ENCODE assay signal across 8 mouse cellular contexts in the genomic region with DNA sequence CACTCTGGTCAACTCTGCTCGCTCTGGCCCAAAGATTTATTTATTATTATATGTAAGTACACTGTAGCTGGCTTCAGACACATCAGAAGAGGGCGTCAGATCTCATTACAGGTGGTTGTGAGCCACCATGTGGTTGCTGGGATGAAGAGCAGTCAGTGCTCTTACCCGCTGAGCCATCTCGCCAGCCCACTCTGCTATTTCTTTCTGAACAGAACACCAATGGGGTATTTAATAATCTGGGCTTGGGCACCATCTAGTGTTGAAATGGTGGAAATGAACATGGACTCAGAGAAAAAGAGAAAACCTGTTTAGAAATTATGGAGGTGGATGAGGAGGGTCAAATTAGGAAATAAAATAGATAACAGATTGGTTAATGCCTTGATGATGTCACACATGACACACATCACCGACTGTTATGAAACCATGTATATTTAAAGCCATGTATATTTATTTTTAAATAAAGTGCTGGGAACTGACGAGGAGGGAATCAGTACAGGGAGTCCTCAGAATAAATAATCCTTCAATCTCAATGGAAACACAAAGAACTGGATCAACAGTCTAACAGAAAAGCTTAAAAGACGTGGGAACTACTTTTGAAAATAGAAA. TPM values are rescaled to one million over a fixed set of nuclear protein-coding genes. Genes with fewer than 3 reads are reported as not detected.
A peak's percentile ranks its signal among the peaks of the same experiment; 100 is the strongest.
DNase-seq lines count a peak whose midpoint lies in the region; ATAC-seq and TF ChIP-seq lines count a peak whose summit lies in the region.

No protein-coding gene starts in this region.

- no peaks in the 10 kb centered on the region for H3K36me3 ChIP-seq in forebrain, embryonic 15.5 days
- no peaks in the 10 kb centered on the region for H3K36me3 ChIP-seq in liver, embryonic 14.5 days (replicated peaks; ENCODE audit: control insufficient read depth, insufficient read depth, low read depth)
- no peaks in the 10 kb centered on the region for H3K36me3 ChIP-seq in neural tube, embryonic 12.5 days

- peak; percentile 75 for DNase-seq in MEL-GATA-1-ER (ENCODE audit: extremely low read depth, low read depth)
- DNase-seq in cerebellum, adult 11-12 months, result peak; percentile 61
- DNase-seq in heart, postnatal 14 days, result peak; percentile 54 to 72
- DNase-seq in kidney, postnatal 4 days, result peak; percentile 71 to 84
- DNase-seq in liver, embryonic 14.5 days (ENCODE audit: low read depth in 3 of 3, low spot score in 3 of 3), result peak; percentile 31 to 53 (median 44)
- DNase-seq in testis, postnatal 10 days (ENCODE audit: low spot score), result peak; percentile 59

- no peak overlapping the region for H3K9ac ChIP-seq in forebrain, embryonic 15.5 days (replicated peaks)
- H3K9ac ChIP-seq in liver, embryonic 14.5 days (replicated peaks), result no peak overlapping the region
- no peak overlapping the region for H3K9ac ChIP-seq in neural tube, embryonic 12.5 days

- ATAC-seq in forebrain, embryonic 15.5 days (replicated peaks), result peak; percentile 97
- ATAC-seq in liver, embryonic 14.5 days (ENCODE audit: insufficient read depth), result peak; percentile 59
- peak; percentile 91 for ATAC-seq in neural tube, embryonic 12.5 days (ENCODE audit: low FRiP score, low read depth)

- no peak overlapping the region for H3K27ac ChIP-seq in forebrain, embryonic 15.5 days (replicated peaks)
- no peak overlapping the region for H3K27ac ChIP-seq in liver, embryonic 14.5 days
- H3K27ac ChIP-seq in neural tube, embryonic 12.5 days, result no peak overlapping the region

- H3K27me3 ChIP-seq in forebrain, embryonic 15.5 days, result no peaks in the 10 kb centered on the region
- H3K27me3 ChIP-seq in liver, embryonic 14.5 days (ENCODE audit: control insufficient read depth, insufficient read depth, low read length), result no peaks in the 10 kb centered on the region
- H3K27me3 ChIP-seq in neural tube, embryonic 12.5 days (replicated peaks), result no peaks in the 10 kb centered on the region

- intact Hi-C loops in heart, postnatal 14 days (cut with DNase I), result loop anchor here (2.0 to 5.0 kb wide), 3 partner anchors 95 to 345 kb away; no protein-coding TSS in a partner anchor

- TF ChIP-seq EP300 in liver, embryonic 14.5 days (IDR thresholded peaks at IDR 0.05; ENCODE audit: low read depth), result no peak

- H3K4me3 ChIP-seq in forebrain, embryonic 15.5 days, result no peak overlapping the region
- no peak overlapping the region for H3K4me3 ChIP-seq in liver, embryonic 14.5 days (ENCODE audit: insufficient read depth in 1 of 2, low read depth in 2 of 2, low read length in 2 of 2)
- no peak overlapping the region for H3K4me3 ChIP-seq in neural tube, embryonic 12.5 days

- no peaks in the 10 kb centered on the region for H3K9me3 ChIP-seq in forebrain, embryonic 15.5 days
- no peaks in the 10 kb centered on the region for H3K9me3 ChIP-seq in liver, embryonic 14.5 days (ENCODE audit: control insufficient read depth, low read length)
- H3K9me3 ChIP-seq in neural tube, embryonic 12.5 days, result no peaks in the 10 kb centered on the region

- no peaks in the 10 kb centered on the region for H3K4me1 ChIP-seq in forebrain, embryonic 15.5 days
- peaks cover 2 to 3% of the 10 kb centered on the region in 2 experiments; a peak in 2 of 4 replicates for H3K4me1 ChIP-seq in liver, embryonic 14.5 days (replicated peaks; ENCODE audit: control insufficient read depth in 2 of 2, insufficient read depth in 2 of 2, low read length in 1 of 2)
- 0 out of 2 replicates have a peak, but pooled peaks cover 3% of the 10 kb centered on the region for H3K4me1 ChIP-seq in neural tube, embryonic 12.5 days

- peak; percentile 65 for TF ChIP-seq CTCF in liver, embryonic 14.5 days (IDR thresholded peaks at IDR 0.05; ENCODE audit: low read depth)

- 14% methylated on average over 7 of the region's 7 CpGs for WGBS in forebrain, embryonic 15.5 days
- WGBS in liver, embryonic 14.5 days (ENCODE audit: insufficient replicate concordance), result 19% methylated on average over 7 of the region's 7 CpGs
- WGBS in neural tube, embryonic 12.5 days, result 22% methylated on average over 7 of the region's 7 CpGs

- no peak overlapping the region for H3K4me2 ChIP-seq in forebrain, embryonic 15.5 days (replicated peaks)
- no peak overlapping the region for H3K4me2 ChIP-seq in liver, embryonic 14.5 days (ENCODE audit: low read depth)
- H3K4me2 ChIP-seq in neural tube, embryonic 12.5 days (replicated peaks), result no peak overlapping the region

RNA-seq across cellular contexts. Expression of a gene that starts 10.8 kb away (rescaled TPM):
- 55.8 and 59.1 TPM in 2 replicates for polyA plus RNA-seq in forebrain, embryonic 15.5 days (2015; fragmentation: Nextera tagmentation; extraction: Ambion mirVana)
- total RNA-seq in heart, postnatal 14 days (2021), result 10 to 100 TPM; 11.6 to 11.9 TPM
- 1.7 and 3.1 TPM in 2 replicates for polyA plus RNA-seq in liver, embryonic 14.5 days (2012; rRNA removed)
- polyA plus RNA-seq in liver, embryonic 14.5 days (2014; fragmentation: Nextera tagmentation; extraction: Ambion mirVana), result 6.8 and 8.7 TPM in 2 replicates
- polyA plus RNA-seq in neural tube, embryonic 12.5 days (2016; fragmentation: Nextera tagmentation; extraction: Ambion mirVana), result 57.6 and 65.3 TPM in 2 replicates

RNA-seq across cellular contexts. Expression of a gene that starts 32.7 kb away (rescaled TPM):
- polyA plus RNA-seq in forebrain, embryonic 15.5 days (2015; fragmentation: Nextera tagmentation; extraction: Ambion mirVana), result 13.2 and 13.9 TPM in 2 replicates
- 1 to 10 TPM; 3.6 to 4.0 TPM for total RNA-seq in heart, postnatal 14 days (2021)
- polyA plus RNA-seq in liver, embryonic 14.5 days (2012; rRNA removed), result 1.5 and 3.2 TPM in 2 replicates
- 0.32 and 2.8 TPM in 2 replicates for polyA plus RNA-seq in liver, embryonic 14.5 days (2014; fragmentation: Nextera tagmentation; extraction: Ambion mirVana)
- 4.8 and 5.8 TPM in 2 replicates for polyA plus RNA-seq in neural tube, embryonic 12.5 days (2016; fragmentation: Nextera tagmentation; extraction: Ambion mirVana)

RNA-seq across cellular contexts. Expression of a gene that starts 57.4 kb away (rescaled TPM):
- polyA plus RNA-seq in forebrain, embryonic 15.5 days (2015; fragmentation: Nextera tagmentation; extraction: Ambion mirVana), result 0.84 and 0.91 TPM in 2 replicates
- under 1 TPM; 0.60 to 0.71 TPM for total RNA-seq in heart, postnatal 14 days (2021)
- polyA plus RNA-seq in liver, embryonic 14.5 days (2012; rRNA removed), result 0.22 and 0.37 TPM in 2 replicates
- 0.18 and 0.70 TPM in 2 replicates for polyA plus RNA-seq in liver, embryonic 14.5 days (2014; fragmentation: Nextera tagmentation; extraction: Ambion mirVana)
- 0.81 and 1.2 TPM in 2 replicates for polyA plus RNA-seq in neural tube, embryonic 12.5 days (2016; fragmentation: Nextera tagmentation; extraction: Ambion mirVana)

RNA-seq across cellular contexts. Expression of a gene that starts 57.5 kb away (rescaled TPM):
- 91.9 and 92.1 TPM in 2 replicates for polyA plus RNA-seq in forebrain, embryonic 15.5 days (2015; fragmentation: Nextera tagmentation; extraction: Ambion mirVana)
- 10 to 100 TPM; 36.0 to 41.0 TPM for total RNA-seq in heart, postnatal 14 days (2021)
- polyA plus RNA-seq in liver, embryonic 14.5 days (2012; rRNA removed), result 9.0 and 13.3 TPM in 2 replicates
- polyA plus RNA-seq in liver, embryonic 14.5 days (2014; fragmentation: Nextera tagmentation; extraction: Ambion mirVana), result 22.0 and 26.4 TPM in 2 replicates
- polyA plus RNA-seq in neural tube, embryonic 12.5 days (2016; fragmentation: Nextera tagmentation; extraction: Ambion mirVana), result 75.9 and 85.5 TPM in 2 replicates
